Mouse (Mus musculus) liver, embryonic 11.5 days (tissue): ENCODE measurements around the gene Ptpre. TPM values are rescaled to one million over a fixed set of nuclear protein-coding genes. Genes with fewer than 3 reads are reported as not detected.

ENCODE experiments used
- ATAC-seq: fragments of 200-750 bp; cut with Nextera tagmentation; replicated peaks from 2 replicates; pipeline ENCODE4 v1.8.0; 2017; ENCODE audit warnings: moderate number of reproducible peaks, mild to moderate bottlenecking, moderate TSS enrichment, moderate library complexity; ENCODE audit not compliant: low FRiP score
- DNase-seq: peaks from one replicate; pipeline ENCODE4 v3.0.0-alpha.2; 2017; ENCODE audit warnings: low spot score
- H3K27ac ChIP-seq: fragments of 300-500 bp; sonication (generic); 2 replicates; pipeline ENCODE4 v1.5.1; 2014; ENCODE audit warnings: mild to moderate bottlenecking, low read depth, low read length, control low read depth
- H3K27me3 ChIP-seq: fragments of 300-500 bp; sonication (generic); replicated peaks from 2 replicates; pipeline ENCODE4 v1.6.1; 2014; ENCODE audit warnings: low read length, mixed read lengths; ENCODE audit not compliant: control insufficient read depth, insufficient read depth
- H3K36me3 ChIP-seq: fragments of 300-500 bp; sonication (generic); 2 replicates; pipeline ENCODE4 v1.6.1; 2014; ENCODE audit warnings: mild to moderate bottlenecking, low read length, moderate library complexity, mixed read lengths; ENCODE audit not compliant: control insufficient read depth, insufficient read depth
- H3K4me1 ChIP-seq: fragments of 300-500 bp; sonication (generic); replicated peaks from 2 replicates; pipeline ENCODE4 v1.6.1; 2014; ENCODE audit warnings: low read length, mixed read lengths; ENCODE audit not compliant: control insufficient read depth, insufficient read depth
- H3K4me2 ChIP-seq: fragments of 300-500 bp; sonication (generic); 2 replicates; pipeline ENCODE4 v1.6.1; 2014; ENCODE audit warnings: mild to moderate bottlenecking, control low read depth, moderate library complexity
- H3K4me3 ChIP-seq: fragments of 300-500 bp; sonication (generic); 2 replicates; pipeline ENCODE4 v1.5.1; 2014; ENCODE audit warnings: low read depth, low read length, control low read depth
- H3K9ac ChIP-seq: fragments of 300-500 bp; sonication (generic); 2 replicates; pipeline ENCODE4 v1.6.1; 2014; ENCODE audit warnings: low read depth, low read length, control low read depth
- H3K9me3 ChIP-seq: fragments of 300-500 bp; sonication (generic); 2 replicates; pipeline ENCODE4 v1.6.1; 2016; ENCODE audit warnings: low read length, inconsistent platforms, mixed read lengths; ENCODE audit not compliant: control insufficient read depth
- WGBS: fragments of 180-500 bp; shearing (Covaris S2); extraction: QIAGEN DNeasy Blood & Tissue Kit; methylation state at CpG from one replicate; pipeline ENCODE4 v1.1.7; 2014; 5-methylcytosine and 5-hydroxymethylcytosine counted together
- microRNA counts: library from miRNA; unstranded; fragments of <30 nt; microRNA quantifications from one replicate; lab custom pipeline; 2015
- microRNA-seq: library from miRNA; unstranded; fragments of <30 nt; microRNA quantifications from one replicate; pipeline ENCODE4, GENCODE M21; 2017; ENCODE audit warnings: borderline number of aligned reads
- polyA plus RNA-seq: library from polyadenylated mRNA; unstranded; fragments of >200 nt; fragmentation: Nextera tagmentation; extraction: Ambion mirVana; gene quantifications from 2 replicates; pipeline ENCODE4 v1.2.1, GENCODE M21; 2014

Gene Ptpre
- polyA plus RNA-seq, 1 experiment from 2014 or later: 5.4 TPM

GRCm38 (mm10) chr7:135728038-135728437, 190.8 kb downstream of the Ptpre start:
- H3K9me3 ChIP-seq: no peaks in the 10 kb centered on the region
- no peak overlapping the region for H3K27ac ChIP-seq
- H3K4me2 ChIP-seq: no peak overlapping the region
- no peak overlapping the region for H3K9ac ChIP-seq
- H3K4me1 ChIP-seq: peaks cover 7% of the 10 kb centered on the region
- whole genome bisulfite sequencing: 90% methylated on average over 12 of the region's 12 CpGs
- ATAC-seq (no peak), DNase-seq (no peak)
- H3K4me3 ChIP-seq: no peak overlapping the region
- H3K27me3 ChIP-seq: no peaks in the 10 kb centered on the region; the same call in 1 of the 2 replicates
- no peaks in the 10 kb centered on the region for H3K36me3 ChIP-seq

GRCm38 (mm10) chr7:135734379-135734778, 197.1 kb downstream of the Ptpre start:
- no peak overlapping the region for H3K4me3 ChIP-seq
- H3K9ac ChIP-seq: no peak overlapping the region
- ATAC-seq (no peak), DNase-seq (no peak)
- H3K4me1 ChIP-seq: 0 out of 2 replicates have a peak, but pooled peaks cover 2% of the 10 kb centered on the region
- no peaks in the 10 kb centered on the region for H3K9me3 ChIP-seq
- H3K27me3 ChIP-seq: no peaks in the 10 kb centered on the region
- H3K36me3 ChIP-seq: no peaks in the 10 kb centered on the region
- H3K27ac ChIP-seq: no peak overlapping the region
- no peak overlapping the region for H3K4me2 ChIP-seq
- 82% methylated on average over 5 of the region's 5 CpGs for WGBS

DNA sequence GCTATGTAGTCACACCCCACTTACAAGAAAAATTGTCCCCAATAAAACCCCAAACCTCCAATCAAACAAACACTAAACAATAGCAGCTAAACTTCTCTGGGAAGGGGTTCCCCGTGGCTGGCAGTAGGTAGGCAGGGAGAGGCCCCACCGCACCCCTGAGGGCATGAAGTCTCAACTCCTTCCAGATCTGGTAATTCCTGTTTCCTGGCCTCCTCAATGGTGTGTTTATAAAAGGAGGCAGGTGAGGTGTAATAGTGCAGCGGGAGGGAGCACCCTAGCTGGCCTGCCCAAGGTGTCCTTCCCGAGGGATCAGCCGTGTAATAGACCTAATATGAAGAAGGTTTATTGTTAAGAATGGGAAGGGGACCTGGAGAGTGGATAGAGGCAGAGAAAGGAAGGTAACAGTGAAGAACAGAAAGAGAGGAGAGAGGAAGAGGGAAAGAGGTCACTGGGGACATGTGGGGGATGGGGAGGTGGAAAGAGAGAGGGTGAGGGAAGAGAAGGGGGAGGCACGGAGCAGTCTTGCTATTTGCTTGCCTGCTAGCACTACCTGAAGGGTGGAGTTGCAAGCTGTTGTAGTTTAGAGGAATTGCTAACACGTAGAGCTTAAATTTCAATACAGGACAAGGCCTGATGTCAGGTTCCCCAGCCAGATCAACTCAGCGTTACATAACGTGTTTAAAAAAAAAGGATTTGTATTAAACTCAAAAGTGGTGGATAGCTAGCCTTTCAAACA, 197.8 kb downstream of the Ptpre start:
- Histone ChIP-seq H3K4me1 (0 out of 2 replicates have a peak, but pooled peaks cover 2% of the 10 kb centered on the region), H3K9me3 (no peaks in the 10 kb centered on the region), H3K4me2 (peak overlapping the region; percentile 57), H3K27me3 (no peaks in the 10 kb centered on the region), H3K36me3 (no peaks in the 10 kb centered on the region), H3K9ac (no peak overlapping the region), H3K4me3 (no peak overlapping the region), H3K27ac (no peak overlapping the region)
- DNase-seq: no peak
- 88% methylated on average over 9 of the region's 9 CpGs for WGBS
- ATAC-seq: 0 out of 2 replicates have a peak, but pooled peaks have one; percentile 5

MicroRNAs encoded within 50 kb of the gene (microRNA counts, 519-probe panel; counts per million panel counts)
- microRNA mmu-miR-1962 (lab: Ali Mortazavi, UCI): not detected

Small RNA genes lying within 50 kb of the gene (microRNA-seq; reads per million reads assigned to microRNA genes)
- not detected for gene Mir1962

Other genes starting within 250 kb of the Ptpre start
- not detected in 2 replicates for gene Foxi2, start 127.2 kb upstream of the Ptpre start, polyA plus RNA-seq
- gene Clrn3, start 8.8 kb upstream of the Ptpre start, polyA plus RNA-seq: 0.04 TPM in 1 of 2 replicates, not detected in the other
- 75.1 and 79.3 TPM in 2 replicates for gene Mki67, start 178.9 kb downstream of the Ptpre start, polyA plus RNA-seq